8 mouse cellular contexts compared by ENCODE assay signal in genomic region chr5:32215510-32215909, GRCm38 (mm10). TPM values are rescaled to one million over a fixed set of nuclear protein-coding genes. Genes with fewer than 3 reads are reported as not detected.
A peak's percentile ranks its signal among the peaks of the same experiment; 100 is the strongest.
DNase-seq lines count a peak whose midpoint lies in the region; ATAC-seq lines count a peak whose summit lies in the region.

No protein-coding gene starts in this region.

- H3K4me1 ChIP-seq in forebrain, embryonic 11.5 days (replicated peaks; ENCODE audit: control insufficient read depth, insufficient read depth, low read length) = no peaks in the 10 kb centered on the region
- H3K4me1 ChIP-seq in forebrain, embryonic 15.5 days = peaks cover 3% of the 10 kb centered on the region; the same call in 1 of the 2 replicates
- no peaks in the 10 kb centered on the region for H3K4me1 ChIP-seq in midbrain, embryonic 14.5 days (ENCODE audit: control insufficient read depth, insufficient read depth, low read length)
- H3K4me1 ChIP-seq in midbrain, embryonic 15.5 days = no peaks in the 10 kb centered on the region

- no peaks in the 10 kb centered on the region for H3K27me3 ChIP-seq in forebrain, embryonic 11.5 days (ENCODE audit: control insufficient read depth, insufficient read depth, low read length)
- no peaks in the 10 kb centered on the region for H3K27me3 ChIP-seq in forebrain, embryonic 15.5 days
- H3K27me3 ChIP-seq in midbrain, embryonic 14.5 days (ENCODE audit: control insufficient read depth, insufficient read depth, low read length) = no peaks in the 10 kb centered on the region
- no peaks in the 10 kb centered on the region for H3K27me3 ChIP-seq in midbrain, embryonic 15.5 days (replicated peaks)

- ATAC-seq in forebrain, embryonic 11.5 days (replicated peaks; ENCODE audit: low FRiP score) = no peak
- no peak for ATAC-seq in forebrain, embryonic 15.5 days (replicated peaks)
- ATAC-seq in midbrain, embryonic 14.5 days (ENCODE audit: low FRiP score, low TSS enrichment) = no peak
- ATAC-seq in midbrain, embryonic 15.5 days (replicated peaks) = no peak
- no peak for ATAC-seq in megakaryocyte, adult 5-6 weeks (ENCODE audit: poor library complexity, severe bottlenecking)

- peak; percentile 78 for DNase-seq in forebrain, embryonic 11.5 days (ENCODE audit: low spot score)
- DNase-seq in midbrain, embryonic 14.5 days = peak; percentile 31
- DNase-seq in brain, adult 2 months (ENCODE audit: low read depth, low spot score) = peak; percentile 35
- peak; percentile 72 to 74 for DNase-seq in kidney, postnatal 4 days
- peak; percentile 36 to 77 for DNase-seq in spleen, postnatal 10 days (ENCODE audit: low spot score in 2 of 2)

- no peak overlapping the region for H3K27ac ChIP-seq in forebrain, embryonic 11.5 days (ENCODE audit: low read depth, low read length)
- no peak overlapping the region for H3K27ac ChIP-seq in forebrain, embryonic 15.5 days (replicated peaks)
- H3K27ac ChIP-seq in midbrain, embryonic 14.5 days (replicated peaks; ENCODE audit: low read depth, low read length) = no peak overlapping the region
- H3K27ac ChIP-seq in midbrain, embryonic 15.5 days = no peak overlapping the region

- no peak overlapping the region for H3K9ac ChIP-seq in forebrain, embryonic 11.5 days (ENCODE audit: low read length)
- no peak overlapping the region for H3K9ac ChIP-seq in forebrain, embryonic 15.5 days (replicated peaks)
- H3K9ac ChIP-seq in midbrain, embryonic 14.5 days (replicated peaks; ENCODE audit: low read length) = no peak overlapping the region
- no peak overlapping the region for H3K9ac ChIP-seq in midbrain, embryonic 15.5 days

- H3K36me3 ChIP-seq in forebrain, embryonic 11.5 days (ENCODE audit: control insufficient read depth, insufficient read depth, low read length) = no peaks in the 10 kb centered on the region
- no peaks in the 10 kb centered on the region for H3K36me3 ChIP-seq in forebrain, embryonic 15.5 days
- no peaks in the 10 kb centered on the region for H3K36me3 ChIP-seq in midbrain, embryonic 14.5 days (ENCODE audit: control insufficient read depth, insufficient read depth, low read length)
- H3K36me3 ChIP-seq in midbrain, embryonic 15.5 days (replicated peaks) = no peaks in the 10 kb centered on the region

- no peak overlapping the region for H3K4me3 ChIP-seq in forebrain, embryonic 11.5 days (ENCODE audit: low read depth, low read length)
- no peak overlapping the region for H3K4me3 ChIP-seq in forebrain, embryonic 15.5 days
- H3K4me3 ChIP-seq in midbrain, embryonic 14.5 days (replicated peaks; ENCODE audit: low read depth, low read length) = no peak overlapping the region
- no peak overlapping the region for H3K4me3 ChIP-seq in midbrain, embryonic 15.5 days

- no peaks in the 10 kb centered on the region for H3K9me3 ChIP-seq in forebrain, embryonic 11.5 days (ENCODE audit: control insufficient read depth, low read length)
- H3K9me3 ChIP-seq in forebrain, embryonic 15.5 days = no peaks in the 10 kb centered on the region
- H3K9me3 ChIP-seq in midbrain, embryonic 14.5 days (ENCODE audit: control insufficient read depth, low read length) = no peaks in the 10 kb centered on the region
- H3K9me3 ChIP-seq in midbrain, embryonic 15.5 days = no peaks in the 10 kb centered on the region

- WGBS in forebrain, embryonic 11.5 days = 73% methylated on average over 10 of the region's 10 CpGs
- WGBS in forebrain, embryonic 15.5 days = 75% methylated on average over 10 of the region's 10 CpGs
- 77% methylated on average over 10 of the region's 10 CpGs for WGBS in midbrain, embryonic 14.5 days
- 77% methylated on average over 10 of the region's 10 CpGs for WGBS in midbrain, embryonic 15.5 days

- no peak overlapping the region for H3K4me2 ChIP-seq in forebrain, embryonic 11.5 days (ENCODE audit: low read depth, low read length, severe bottlenecking)
- H3K4me2 ChIP-seq in forebrain, embryonic 15.5 days (replicated peaks) = no peak overlapping the region
- H3K4me2 ChIP-seq in midbrain, embryonic 14.5 days (ENCODE audit: low read length) = no peak overlapping the region
- no peak overlapping the region for H3K4me2 ChIP-seq in midbrain, embryonic 15.5 days

RNA-seq across cellular contexts. Expression of gene Plb1, which starts 17.0 kb away (rescaled TPM):
- polyA plus RNA-seq in forebrain, embryonic 11.5 days (2014; fragmentation: Nextera tagmentation; extraction: Ambion mirVana) = 0.24 and 0.40 TPM in 2 replicates
- 0.06 TPM in 1 of 2 replicates, not detected in the other for polyA plus RNA-seq in forebrain, embryonic 15.5 days (2015; fragmentation: Nextera tagmentation; extraction: Ambion mirVana)
- polyA plus RNA-seq in midbrain, embryonic 14.5 days (2014; fragmentation: Nextera tagmentation; extraction: Ambion mirVana) = not detected in 2 replicates
- polyA plus RNA-seq in midbrain, embryonic 15.5 days (2015; fragmentation: Nextera tagmentation; extraction: Ambion mirVana) = 0.11 and 0.12 TPM in 2 replicates
- not detected in 2 replicates for total RNA-seq in megakaryocyte, adult 5-6 weeks (2015)
- total RNA-seq in megakaryocyte, adult 5-6 weeks (2017) = not detected in 2 replicates
